Mouse (Mus musculus): Measurements from ENCODE around the gene Dbndd1. TPM values are rescaled to one million over a fixed set of nuclear protein-coding genes. Genes with fewer than 3 reads are reported as not detected.
A peak's percentile ranks its signal among the peaks of the same experiment; 100 is the strongest.
"Not testable (repeated sequence)": the region's sequence is repeated elsewhere in the genome, so short reads cannot be mapped to it uniquely, and the experiment has no call there.

Dbndd1 gene
- polyA plus RNA-seq (2015; fragmentation: Nextera tagmentation; extraction: Ambion mirVana), result 61.1 and 64.7 TPM in 2 replicates

GRCm38 (mm10) chr8:123514781-123515539 lies at the start of gene Dbndd1:
Dbndd1 (minus strand) TSS chr8:123515463.
- Histone ChIP-seq H3K4me2 (peak within 1 kb of the TSS; percentile 82), H3K4me1 (peaks cover 41% of the 10 kb centered on the region), H3K9me3 (replicated peaks) (no peaks in the 10 kb centered on the region), H3K27me3 (peaks cover 7% of the 10 kb centered on the region; the same call in 1 of the 2 replicates), H3K27ac (peak within 1 kb of the TSS; percentile 90), H3K4me3 (peak within 1 kb of the TSS; percentile 80), H3K9ac (peak within 1 kb of the TSS; percentile 91), H3K36me3 (ENCODE audit: poor library complexity, severe bottlenecking) (peaks cover 11% of the 10 kb centered on the region)
- peak; percentile 58 for ATAC-seq
- 2% methylated on average over 44 of the region's 63 CpGs for WGBS

- not testable (repeated sequence) for H3K9ac ChIP-seq; H3K27me3 ChIP-seq; H3K4me3 ChIP-seq; H3K4me2 ChIP-seq; H3K36me3 ChIP-seq (ENCODE audit: poor library complexity, severe bottlenecking); H3K27ac ChIP-seq; H3K4me1 ChIP-seq; ATAC-seq; H3K9me3 ChIP-seq (replicated peaks)
- no CpG with 5 or more reads among the region's 45 CpGs for WGBS
These were observed 49.0 kb upstream of the Dbndd1 start for GRCm38 (mm10) chr8:123564221-123564620.

- H3K27me3 ChIP-seq, result peaks cover 12% of the 10 kb centered on the region
- not testable (repeated sequence) for ATAC-seq; H3K9ac ChIP-seq; H3K4me1 ChIP-seq; H3K9me3 ChIP-seq (replicated peaks); H3K4me2 ChIP-seq; H3K4me3 ChIP-seq; H3K27ac ChIP-seq
- H3K36me3 ChIP-seq (ENCODE audit: poor library complexity, severe bottlenecking), result peaks cover 43% of the 10 kb centered on the region
- 78% methylated on average over 7 of the region's 14 CpGs for WGBS
These were observed 22.4 kb upstream of the Dbndd1 start for GRCm38 (mm10) chr8:123537641-123538040.

DNA sequence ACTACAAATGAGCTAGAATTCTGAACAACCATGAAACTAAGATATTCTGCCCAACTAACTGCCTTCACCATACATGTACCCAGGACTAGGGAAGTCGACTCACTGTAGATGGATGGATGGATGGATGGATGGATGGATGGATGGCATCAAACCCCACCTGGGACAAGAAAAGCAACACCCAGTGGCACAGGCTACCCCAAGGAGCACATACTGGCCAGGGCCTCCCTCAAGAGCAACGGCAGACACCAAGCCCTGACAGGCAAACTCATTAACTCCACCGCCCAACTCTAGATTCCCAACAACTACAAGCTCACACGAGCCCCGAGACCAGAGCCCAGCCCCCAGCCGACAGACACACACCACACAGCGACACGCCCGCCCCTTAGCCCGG lies 21.7 kb upstream of the Dbndd1 start:
- Histone ChIP-seq H3K9me3 (replicated peaks) (no peaks in the 10 kb centered on the region), H3K4me2 (no peak overlapping the region), H3K4me1 (no peaks in the 10 kb centered on the region), H3K9ac (no peak overlapping the region), H3K27me3 (peaks cover 12% of the 10 kb centered on the region), H3K27ac (no peak overlapping the region), H3K4me3 (no peak overlapping the region), H3K36me3 (ENCODE audit: poor library complexity, severe bottlenecking) (peaks cover 49% of the 10 kb centered on the region)
- WGBS, result 22% methylated on average over 8 of the region's 10 CpGs
- no peak for ATAC-seq

GRCm38 (mm10) chr8:123536242-123536989 lies 21.2 kb upstream of the Dbndd1 start:
- Histone ChIP-seq H3K4me3 (no peak overlapping the region), H3K27me3 (peaks cover 12% of the 10 kb centered on the region), H3K36me3 (ENCODE audit: poor library complexity, severe bottlenecking) (peaks cover 55% of the 10 kb centered on the region), H3K9ac (no peak overlapping the region), H3K9me3 (replicated peaks) (no peaks in the 10 kb centered on the region), H3K27ac (no peak overlapping the region), H3K4me2 (no peak overlapping the region), H3K4me1 (no peaks in the 10 kb centered on the region)
- WGBS, result 87% methylated on average over 9 of the region's 9 CpGs
- ATAC-seq, result no peak

GRCm38 (mm10) chr8:123527720-123528489 lies 12.6 kb upstream of the Dbndd1 start:
- Histone ChIP-seq H3K4me3 (no peak overlapping the region), H3K27me3 (no peaks in the 10 kb centered on the region), H3K4me1 (no peaks in the 10 kb centered on the region), H3K9ac (no peak overlapping the region), H3K36me3 (ENCODE audit: poor library complexity, severe bottlenecking) (peaks cover 100% of the 10 kb centered on the region), H3K9me3 (replicated peaks) (no peaks in the 10 kb centered on the region), H3K4me2 (no peak overlapping the region), H3K27ac (no peak overlapping the region)
- 0 out of 2 replicates have a peak, but pooled peaks have one; percentile 38 for ATAC-seq
- 89% methylated on average over 25 of the region's 25 CpGs for WGBS

DNA sequence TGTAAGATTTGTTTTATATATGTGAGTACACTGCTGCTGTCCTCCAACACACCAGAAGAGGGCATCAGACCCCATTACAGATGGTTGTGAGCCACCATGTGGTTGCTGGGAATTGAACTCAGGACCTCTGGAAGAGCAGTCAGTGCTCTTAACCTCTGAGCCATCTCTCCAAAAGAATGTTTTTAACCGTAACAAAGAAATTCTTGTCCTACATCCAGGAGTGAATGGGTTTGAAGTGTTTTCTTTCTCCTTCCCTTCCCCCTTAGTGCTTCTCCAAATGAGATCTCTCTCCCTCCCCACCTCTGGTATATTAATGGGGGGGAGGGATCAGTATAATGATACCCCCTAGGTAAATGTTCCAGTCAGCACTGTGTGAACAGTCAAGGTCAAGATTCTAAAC lies 4.8 kb upstream of the Dbndd1 start:
- Histone ChIP-seq H3K36me3 (ENCODE audit: poor library complexity, severe bottlenecking) (peaks cover 44% of the 10 kb centered on the region), H3K4me1 (peaks cover 23% of the 10 kb centered on the region), H3K9ac (0 out of 2 replicates have a peak overlapping the region, but pooled peaks have one; percentile 92)
- H3K9me3 ChIP-seq (replicated peaks); H3K4me3 ChIP-seq; H3K27ac ChIP-seq; ATAC-seq; H3K4me2 ChIP-seq; H3K27me3 ChIP-seq: not testable (repeated sequence)
- WGBS, result 92% methylated on average over 1 of the region's 1 CpGs

- WGBS, result under 1% methylated on average over 20 of the region's 20 CpGs
- H3K27ac ChIP-seq, result no peak within 1 kb of the TSS
- ATAC-seq, result peak; percentile 93
These were observed 3.4 kb upstream of the Dbndd1 start, which contains the start of gene Gas8 for GRCm38 (mm10) chr8:123518667-123519066. Gas8 (plus strand) TSS chr8:123518834.

GRCm38 (mm10) chr8:123518172-123518571 lies 2.9 kb upstream of the Dbndd1 start:
- H3K27ac ChIP-seq, result no peak overlapping the region

More at GRCm38 (mm10) chr8:123518667-123519066, 3.4 kb upstream of the Dbndd1 start, which contains the start of gene Gas8:
- Histone ChIP-seq H3K27me3 (peaks cover 7% of the 10 kb centered on the region; the same call in 1 of the 2 replicates), H3K9me3 (replicated peaks) (no peaks in the 10 kb centered on the region), H3K4me2 (peak within 1 kb of the TSS; percentile 97), H3K9ac (peak within 1 kb of the TSS; percentile 92), H3K4me3 (peak within 1 kb of the TSS; percentile 81), H3K4me1 (peaks cover 31% of the 10 kb centered on the region), H3K36me3 (ENCODE audit: poor library complexity, severe bottlenecking) (peaks cover 30% of the 10 kb centered on the region)

GRCm38 (mm10) chr8:123516596-123516995 lies 1.3 kb upstream of the Dbndd1 start:
- Histone ChIP-seq H3K4me1 (peaks cover 45% of the 10 kb centered on the region), H3K4me3 (no peak overlapping the region), H3K9ac (no peak overlapping the region), H3K9me3 (replicated peaks) (no peaks in the 10 kb centered on the region), H3K27me3 (peaks cover 7% of the 10 kb centered on the region; the same call in 1 of the 2 replicates), H3K27ac (no peak overlapping the region), H3K4me2 (no peak overlapping the region), H3K36me3 (ENCODE audit: poor library complexity, severe bottlenecking) (peaks cover 12% of the 10 kb centered on the region)
- ATAC-seq, result no peak
- WGBS, result 40% methylated on average over 2 of the region's 2 CpGs

More at GRCm38 (mm10) chr8:123518172-123518571, 2.9 kb upstream of the Dbndd1 start:
- peaks cover 26% of the 10 kb centered on the region for H3K36me3 ChIP-seq (ENCODE audit: poor library complexity, severe bottlenecking)
- H3K4me1 ChIP-seq, result peaks cover 36% of the 10 kb centered on the region
- H3K27me3 ChIP-seq, result peaks cover 7% of the 10 kb centered on the region; the same call in 1 of the 2 replicates
- peak overlapping the region; percentile 81 for H3K4me3 ChIP-seq
- no peak for ATAC-seq
- WGBS, result 38% methylated on average over 10 of the region's 10 CpGs
- peak overlapping the region; percentile 97 for H3K4me2 ChIP-seq
- peak overlapping the region; percentile 45; the same call in 1 of the 2 replicates for H3K9ac ChIP-seq
- no peaks in the 10 kb centered on the region for H3K9me3 ChIP-seq (replicated peaks)

DNA sequence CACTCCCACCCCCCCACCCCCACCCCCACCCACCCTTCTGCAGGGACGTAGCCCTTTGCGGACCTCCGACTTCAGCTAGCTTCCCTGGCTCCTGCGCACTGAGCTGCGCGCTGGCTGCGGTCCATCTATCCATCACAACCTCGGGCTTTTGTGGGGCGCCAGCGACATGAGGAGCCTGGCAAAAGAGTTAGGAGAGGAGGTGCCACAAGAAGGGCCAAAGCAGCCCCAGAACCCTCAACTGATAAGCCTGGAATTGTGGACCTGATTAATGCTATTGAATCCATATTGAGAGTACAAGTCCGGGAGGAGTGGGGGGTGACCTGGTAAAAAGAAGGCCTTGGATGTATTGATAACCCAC lies 256 bp upstream of the Dbndd1 start:
- 0% methylated on average over 11 of the region's 11 CpGs for WGBS
- ATAC-seq, result peak; percentile 16
- H3K9ac ChIP-seq, result peak overlapping the region; percentile 14
- H3K27ac ChIP-seq, result peak overlapping the region; percentile 20; the same call in 1 of the 2 replicates
- H3K4me2 ChIP-seq, result peak overlapping the region; percentile 82
- H3K9me3 ChIP-seq (replicated peaks), result no peaks in the 10 kb centered on the region
- H3K36me3 ChIP-seq (ENCODE audit: poor library complexity, severe bottlenecking), result peaks cover 9% of the 10 kb centered on the region; the same call in 1 of the 2 replicates
- peaks cover 45% of the 10 kb centered on the region for H3K4me1 ChIP-seq
- peaks cover 7% of the 10 kb centered on the region; the same call in 1 of the 2 replicates for H3K27me3 ChIP-seq
- H3K4me3 ChIP-seq, result peak overlapping the region; percentile 80

All from forebrain, embryonic 13.5 days (tissue).